Mouse (Mus musculus) ES-E14 (cell line): ENCODE data around the gene Rnd1.

Experiments
- CHD2 ChIP-seq: IDR thresholded peaks from 2 replicates; pipeline ENCODE4 v1.6.1; 2014; ENCODE audit warnings: mild to moderate bottlenecking, low read depth, low read length, inconsistent platforms
- MAFK ChIP-seq: IDR thresholded peaks from 2 replicates; pipeline ENCODE4 v1.6.1; 2014; ENCODE audit warnings: mild to moderate bottlenecking, low read depth, low read length, inconsistent platforms; ENCODE audit not compliant: insufficient read depth

- TF ChIP-seq CHD2 (no peak), MAFK (no peak)
Observed at GRCm38 (mm10) chr15:98637155-98637554, 40.1 kb downstream of the Rnd1 start.
